Mouse (Mus musculus) right cerebral cortex, postnatal 10 days (tissue): ENCODE data around the gene Nhlrc2.

Experiments
- DNase-seq, 2 experiments: peaks; one replicate each; pipeline ENCODE4 v3.0.0; 2021; ENCODE audit warnings: low spot score in 2 of 2

The Nhlrc2 gene

GRCm38 (mm10) chr19:56563469-56563868 lies 15.4 kb downstream of the Nhlrc2 start:
- DNase-seq, result no peak

- DNase-seq, result no peak
Measured at GRCm38 (mm10) chr19:56565358-56565757, 17.3 kb downstream of the Nhlrc2 start.

GRCm38 (mm10) chr19:56566041-56566440 lies 18.0 kb downstream of the Nhlrc2 start:
- DNase-seq, result peak; percentile 71 to 77

- DNase-seq, result no peak
Measured at GRCm38 (mm10) chr19:56566940-56567339, 18.9 kb downstream of the Nhlrc2 start.

- no peak for DNase-seq
Measured at GRCm38 (mm10) chr19:56570781-56571180, 22.7 kb downstream of the Nhlrc2 start.

- DNase-seq, result no peak
Measured at GRCm38 (mm10) chr19:56571234-56571633, 23.2 kb downstream of the Nhlrc2 start.

- DNase-seq, result no peak
Measured at GRCm38 (mm10) chr19:56571913-56572312, 23.9 kb downstream of the Nhlrc2 start.

- no peak for DNase-seq
Measured at GRCm38 (mm10) chr19:56573184-56573583, 25.1 kb downstream of the Nhlrc2 start.

GRCm38 (mm10) chr19:56577801-56578200 lies 29.7 kb downstream of the Nhlrc2 start:
- DNase-seq, result no peak

- no peak for DNase-seq
Measured at GRCm38 (mm10) chr19:56581981-56582380, 33.9 kb downstream of the Nhlrc2 start.

- no peak for DNase-seq
Measured at GRCm38 (mm10) chr19:56583785-56584184, 35.7 kb downstream of the Nhlrc2 start.

GRCm38 (mm10) chr19:56584288-56584687 lies 36.2 kb downstream of the Nhlrc2 start:
- DNase-seq, result no peak

GRCm38 (mm10) chr19:56586320-56586719 lies 38.3 kb downstream of the Nhlrc2 start:
- DNase-seq, result no peak

- DNase-seq, result peak; percentile 51 to 64
Measured at GRCm38 (mm10) chr19:56588205-56588626, 40.2 kb downstream of the Nhlrc2 start.

- no peak for DNase-seq
Measured at GRCm38 (mm10) chr19:56589008-56589407, 40.9 kb downstream of the Nhlrc2 start.

GRCm38 (mm10) chr19:56589455-56589854 lies 41.4 kb downstream of the Nhlrc2 start:
- DNase-seq, result no peak

GRCm38 (mm10) chr19:56590250-56590649 lies 42.2 kb downstream of the Nhlrc2 start:
- no peak for DNase-seq

GRCm38 (mm10) chr19:56592472-56592871 lies 44.4 kb downstream of the Nhlrc2 start:
- no peak for DNase-seq

GRCm38 (mm10) chr19:56599996-56600395 lies 51.9 kb downstream of the Nhlrc2 start:
- no peak for DNase-seq

- DNase-seq, result no peak
Measured at GRCm38 (mm10) chr19:56600797-56601196, 52.7 kb downstream of the Nhlrc2 start.

GRCm38 (mm10) chr19:56601901-56602347 lies 53.9 kb downstream of the Nhlrc2 start:
- DNase-seq, result no peak

GRCm38 (mm10) chr19:56608946-56609345 lies 60.9 kb downstream of the Nhlrc2 start:
- no peak for DNase-seq

- no peak for DNase-seq
Measured at GRCm38 (mm10) chr19:56614131-56614530, 66.1 kb downstream of the Nhlrc2 start.

- DNase-seq, result peak; percentile 39 to 61
Measured at GRCm38 (mm10) chr19:56618845-56619244, 70.8 kb downstream of the Nhlrc2 start.
